Mouse (Mus musculus): Measurements from ENCODE around the gene Fcgr3.
"Not testable (repeated sequence)": the region's sequence is repeated elsewhere in the genome, so short reads cannot be mapped to it uniquely, and the experiment has no call there.

Gene Fcgr3

GRCm38 (mm10) chr1:171085718-171086117 lies 21.0 kb upstream of the Fcgr3 start:
- no peak for DNase-seq (ENCODE audit: low spot score)

GRCm38 (mm10) chr1:171081512-171082231 lies 16.9 kb upstream of the Fcgr3 start:
- DNase-seq (ENCODE audit: low spot score): not testable (repeated sequence)

- DNase-seq (ENCODE audit: low spot score): not testable (repeated sequence)
Observed at GRCm38 (mm10) chr1:171079825-171080224, 15.1 kb upstream of the Fcgr3 start.

GRCm38 (mm10) chr1:171079345-171079744 lies 14.6 kb upstream of the Fcgr3 start:
- DNase-seq (ENCODE audit: low spot score): not testable (repeated sequence)

GRCm38 (mm10) chr1:171078419-171078818 lies 13.7 kb upstream of the Fcgr3 start:
- not testable (repeated sequence) for DNase-seq (ENCODE audit: low spot score)

- peak; percentile 46 for DNase-seq (ENCODE audit: low spot score)
Observed at GRCm38 (mm10) chr1:171077955-171078354, 13.2 kb upstream of the Fcgr3 start.

- DNase-seq (ENCODE audit: low spot score): not testable (repeated sequence)
Observed at GRCm38 (mm10) chr1:171077192-171077591, 12.5 kb upstream of the Fcgr3 start.

GRCm38 (mm10) chr1:171076176-171076575 lies 11.4 kb upstream of the Fcgr3 start:
- DNase-seq (ENCODE audit: low spot score): not testable (repeated sequence)

GRCm38 (mm10) chr1:171074283-171074682 lies 9.5 kb upstream of the Fcgr3 start:
- not testable (repeated sequence) for DNase-seq (ENCODE audit: low spot score)

- not testable (repeated sequence) for DNase-seq (ENCODE audit: low spot score)
Observed at GRCm38 (mm10) chr1:171072217-171072616, 7.5 kb upstream of the Fcgr3 start.

- DNase-seq (ENCODE audit: low spot score): not testable (repeated sequence)
Observed at GRCm38 (mm10) chr1:171071726-171072125, 7.0 kb upstream of the Fcgr3 start.

- not testable (repeated sequence) for DNase-seq (ENCODE audit: low spot score)
Observed at GRCm38 (mm10) chr1:171070879-171071278, 6.1 kb upstream of the Fcgr3 start.

GRCm38 (mm10) chr1:171069508-171069907 lies 4.8 kb upstream of the Fcgr3 start:
- DNase-seq (ENCODE audit: low spot score): not testable (repeated sequence)

- not testable (repeated sequence) for DNase-seq (ENCODE audit: low spot score)
Observed at GRCm38 (mm10) chr1:171067928-171068327, 3.2 kb upstream of the Fcgr3 start.

GRCm38 (mm10) chr1:171066583-171066982 lies 1.8 kb upstream of the Fcgr3 start:
- not testable (repeated sequence) for DNase-seq (ENCODE audit: low spot score)

GRCm38 (mm10) chr1:171065768-171066167 lies 1.0 kb upstream of the Fcgr3 start:
- not testable (repeated sequence) for DNase-seq (ENCODE audit: low spot score)

GRCm38 (mm10) chr1:171065243-171065587 lies 480 bp upstream of the Fcgr3 start:
- not testable (repeated sequence) for DNase-seq (ENCODE audit: low spot score)

- not testable (repeated sequence) for DNase-seq (ENCODE audit: low spot score)
Observed at GRCm38 (mm10) chr1:171063569-171064490, 905 bp downstream of the Fcgr3 start.

- DNase-seq (ENCODE audit: low spot score): no peak
Observed at GRCm38 (mm10) chr1:171061566-171061965, 3.2 kb downstream of the Fcgr3 start.

- DNase-seq (ENCODE audit: low spot score): no peak
Observed at GRCm38 (mm10) chr1:171060392-171060791, 4.3 kb downstream of the Fcgr3 start.

GRCm38 (mm10) chr1:171059203-171059602 lies 5.5 kb downstream of the Fcgr3 start:
- no peak for DNase-seq (ENCODE audit: low spot score)

- no peak for DNase-seq (ENCODE audit: low spot score)
Observed at GRCm38 (mm10) chr1:171057253-171057652, 7.5 kb downstream of the Fcgr3 start.

- DNase-seq (ENCODE audit: low spot score): no peak
Observed at GRCm38 (mm10) chr1:171053305-171053704, 11.4 kb downstream of the Fcgr3 start.
